Mouse (Mus musculus) olfactory bulb, adult 2 months (tissue): ENCODE data around the gene Ptger4. TPM values are rescaled to one million over a fixed set of nuclear protein-coding genes. Genes with fewer than 3 reads are reported as not detected.
A peak's percentile ranks its signal among the peaks of the same experiment; 100 is the strongest.
"Not testable (repeated sequence)": the region's sequence is repeated elsewhere in the genome, so short reads cannot be mapped to it uniquely, and the experiment has no call there.

ENCODE experiments used
- H3K27ac ChIP-seq: fragments of 200-500 bp; 2 replicates; pipeline ENCODE4 v1.5.1; 2012; ENCODE audit warnings: low read depth, low read length; ENCODE audit not compliant: insufficient read depth
- H3K4me1 ChIP-seq: fragments of 200-500 bp; 2 replicates; pipeline ENCODE4 v1.6.1; 2012; ENCODE audit warnings: low read length; ENCODE audit not compliant: control insufficient read depth, insufficient read depth
- H3K4me3 ChIP-seq: fragments of 200-500 bp; 2 replicates; pipeline ENCODE4 v1.5.1; 2012; ENCODE audit warnings: mild to moderate bottlenecking, low read depth, low read length, moderate library complexity; ENCODE audit not compliant: insufficient read depth
- CTCF ChIP-seq: fragments of 200-500 bp; IDR thresholded peaks from 2 replicates; pipeline ENCODE4 v1.5.1; 2012; ENCODE audit warnings: low read depth, mild to moderate bottlenecking, low read length, moderate library complexity; ENCODE audit not compliant: insufficient read depth
- POLR2A ChIP-seq: fragments of 200-500 bp; IDR thresholded peaks from 2 replicates; pipeline ENCODE4 v1.6.1; 2012; ENCODE audit warnings: mild to moderate bottlenecking, low read depth, low read length, moderate library complexity; ENCODE audit not compliant: insufficient read depth
- WGBS: fragments of 180-500 bp; shearing (Covaris S2); methylation state at CpG from one replicate; pipeline ENCODE4 v1.1.7; 2018; 5-methylcytosine and 5-hydroxymethylcytosine counted together
- polyA plus RNA-seq: library from polyadenylated mRNA; stranded (reverse); fragments of >200 nt; gene quantifications from 2 replicates; pipeline ENCODE4 v1.2.4, GENCODE M21; 2012; ENCODE audit warnings: low replicate concordance; ENCODE audit not compliant: missing spikeins, insufficient read depth, insufficient read length

The Ptger4 gene
- polyA plus RNA-seq, 1 experiment: not detected

DNA sequence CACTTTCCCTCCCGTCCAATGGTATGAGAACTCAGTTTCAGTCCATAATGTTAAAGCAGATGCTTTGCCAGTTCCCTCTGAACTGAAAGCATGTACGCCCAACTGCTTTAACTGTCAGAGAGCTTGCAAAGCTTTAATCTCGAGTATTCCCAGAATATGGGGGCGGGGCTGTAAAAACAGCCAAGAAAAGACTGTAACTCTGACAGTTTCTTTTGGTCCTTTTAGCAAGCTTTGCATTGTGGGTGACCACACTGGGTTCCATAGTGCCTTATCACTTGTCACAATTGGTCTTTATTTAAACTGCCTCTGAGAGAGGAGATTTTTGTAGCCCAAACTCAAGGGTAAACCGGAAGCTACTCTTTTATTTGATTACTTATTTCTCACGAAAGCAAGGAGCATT is 4.1 kb downstream of the Ptger4 start:
- TF ChIP-seq POLR2A (no peak), CTCF (no peak)
- no peak overlapping the region for H3K27ac ChIP-seq
- H3K4me3 ChIP-seq: no peak overlapping the region
- 70% methylated on average over 6 of the region's 6 CpGs for WGBS
- H3K4me1 ChIP-seq: peaks cover 29% of the 10 kb centered on the region

DNA sequence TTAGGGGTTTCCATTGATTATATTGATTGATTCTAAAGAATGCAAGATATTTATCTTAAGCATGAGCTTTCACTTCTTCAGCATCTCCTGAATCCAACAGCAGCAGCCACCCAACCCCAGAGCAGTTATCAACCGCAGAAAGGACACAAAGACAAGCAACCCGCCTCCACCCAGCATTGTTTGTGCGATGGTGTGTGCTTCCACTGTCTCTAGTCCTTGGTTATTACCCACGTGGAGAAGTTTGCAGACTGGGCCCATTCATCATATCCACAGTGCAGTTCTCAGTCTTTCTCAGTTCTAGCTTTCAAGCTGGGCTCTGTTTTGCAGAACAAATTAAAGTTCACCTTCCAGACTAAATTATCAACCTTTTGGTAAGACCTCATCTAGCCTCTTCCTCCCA is 4.6 kb downstream of the Ptger4 start:
- TF ChIP-seq POLR2A: no peak
- peaks cover 25% of the 10 kb centered on the region for H3K4me1 ChIP-seq
- WGBS: 74% methylated on average over 4 of the region's 4 CpGs
- no peak overlapping the region for H3K27ac ChIP-seq
- H3K4me3 ChIP-seq: no peak overlapping the region

DNA sequence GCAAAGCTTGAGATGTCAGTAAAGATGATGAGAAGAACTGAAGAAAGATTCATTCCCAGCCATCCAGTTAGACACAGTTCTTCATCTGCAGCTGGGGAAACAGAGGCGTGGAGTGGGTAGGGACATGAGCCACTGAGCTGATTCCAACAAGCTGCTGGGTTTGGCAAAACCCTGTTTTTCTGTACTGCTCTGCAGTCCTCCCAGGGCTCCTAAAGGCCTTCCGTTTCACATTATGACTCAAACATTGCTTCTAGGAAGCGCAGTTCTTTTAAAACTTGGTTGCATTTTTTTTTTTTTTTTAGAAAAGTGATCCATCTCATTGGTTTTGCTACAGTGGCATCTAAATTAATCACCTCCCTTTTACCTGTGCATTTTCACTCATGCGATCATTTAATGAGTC is 5.4 kb downstream of the Ptger4 start:
- TF ChIP-seq POLR2A: no peak
- Histone ChIP-seq H3K4me1 (peaks cover 17% of the 10 kb centered on the region), H3K27ac (no peak overlapping the region), H3K4me3 (no peak overlapping the region)
- 85% methylated on average over 4 of the region's 4 CpGs for WGBS

DNA sequence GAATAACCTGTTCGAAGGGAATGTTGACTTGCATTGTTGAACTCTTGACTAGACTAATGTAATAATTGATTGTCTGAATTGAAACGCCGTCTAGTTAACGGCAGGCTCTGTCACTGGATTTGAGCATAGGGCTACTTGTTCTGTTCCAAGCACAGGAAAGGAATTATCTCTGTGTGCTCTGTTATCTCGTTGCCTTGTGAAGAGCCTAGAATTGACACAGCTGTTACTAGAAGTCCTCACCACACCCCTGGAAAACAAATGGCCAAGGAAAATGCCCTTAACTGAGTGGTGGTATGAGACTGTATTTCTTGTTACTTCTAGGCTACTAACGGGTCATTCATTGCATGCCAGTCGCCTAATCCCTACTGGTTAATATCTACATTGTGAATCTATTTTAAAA is 5.9 kb downstream of the Ptger4 start:
- Histone ChIP-seq H3K4me3 (no peak overlapping the region), H3K27ac (no peak overlapping the region), H3K4me1 (peaks cover 14% of the 10 kb centered on the region)
- 88% methylated on average over 7 of the region's 7 CpGs for WGBS
- no peak for TF ChIP-seq CTCF
- TF ChIP-seq POLR2A: no peak

DNA sequence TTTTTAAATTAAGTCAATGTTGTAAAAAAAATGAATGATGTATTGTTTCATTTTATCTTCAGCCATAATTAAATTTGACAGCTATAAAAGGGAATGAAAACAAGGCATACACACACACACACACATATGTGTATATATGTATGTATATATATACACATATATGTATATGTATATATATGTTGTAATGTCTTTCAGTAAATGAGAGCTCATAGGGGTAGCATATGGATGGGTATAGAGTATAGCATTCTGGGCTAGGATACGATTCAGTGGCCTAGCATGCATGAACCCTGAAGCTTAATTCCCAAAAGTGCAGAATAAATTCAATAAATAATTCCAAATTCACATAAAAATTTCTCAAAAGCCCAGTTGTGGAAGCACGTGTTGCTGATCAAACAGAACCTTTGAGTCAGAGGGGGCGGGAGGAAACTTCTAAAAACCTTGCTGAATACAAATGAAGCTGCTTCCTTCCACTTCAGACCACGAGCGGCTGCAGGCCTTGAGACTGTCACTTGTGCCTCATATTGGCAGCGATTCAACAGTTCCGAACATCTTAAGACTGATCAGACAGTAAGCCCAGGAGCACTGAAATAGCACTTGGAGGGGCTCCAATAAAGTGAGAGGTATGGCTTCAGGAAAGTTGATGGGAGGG is 6.9 kb downstream of the Ptger4 start:
- no peak for TF ChIP-seq POLR2A
- TF ChIP-seq CTCF: no peak
- 64% methylated on average over 7 of the region's 7 CpGs for WGBS
- Histone ChIP-seq H3K4me1 (peaks cover 5% of the 10 kb centered on the region), H3K4me3 (no peak overlapping the region), H3K27ac (no peak overlapping the region)

DNA sequence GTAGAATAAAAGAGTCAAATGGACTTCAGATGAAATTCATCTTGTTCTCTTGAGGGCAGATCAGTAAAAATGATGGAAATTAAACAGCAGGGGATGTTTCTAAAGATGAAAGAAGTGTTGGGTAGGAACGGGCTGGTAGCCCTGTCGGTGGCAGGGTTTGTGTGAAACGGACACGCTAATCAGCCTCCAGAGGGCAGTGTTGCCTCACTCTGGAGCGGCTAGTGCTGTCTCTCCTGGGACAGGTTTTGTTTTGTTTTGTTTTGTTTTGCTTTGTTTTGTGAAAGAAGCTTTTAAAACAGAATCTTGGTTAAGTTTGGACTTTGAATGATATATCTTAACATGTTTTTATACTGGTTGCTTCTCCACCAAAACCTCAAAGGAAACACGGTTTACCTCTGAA is 7.4 kb downstream of the Ptger4 start:
- TF ChIP-seq POLR2A (no peak), CTCF (peak; percentile 83)
- H3K27ac ChIP-seq: no peak overlapping the region
- H3K4me1 ChIP-seq: peaks cover 3% of the 10 kb centered on the region; the same call in 1 of the 2 replicates
- H3K4me3 ChIP-seq: no peak overlapping the region
- 11% methylated on average over 6 of the region's 6 CpGs for WGBS

DNA sequence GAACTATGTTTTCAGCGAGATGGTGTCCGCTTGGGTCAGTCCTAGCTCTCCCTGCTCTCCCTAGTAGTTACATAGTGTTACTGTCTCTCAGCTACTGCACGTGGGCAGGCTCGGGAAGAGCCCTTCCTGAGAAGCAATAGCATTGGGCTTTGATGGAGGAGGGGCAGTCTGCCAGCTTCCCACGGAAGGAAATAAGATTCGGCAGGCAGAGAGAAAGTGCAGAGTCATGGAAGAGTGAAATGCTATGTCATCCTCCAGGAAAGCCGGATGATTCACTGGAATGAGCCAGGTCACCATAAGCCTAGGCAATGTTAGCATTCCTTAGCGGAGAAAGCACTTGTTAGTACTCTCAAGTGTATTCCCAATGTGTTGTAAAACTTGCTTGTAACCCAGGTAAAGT is 8.5 kb downstream of the Ptger4 start:
- no peak overlapping the region for H3K4me3 ChIP-seq
- H3K27ac ChIP-seq: no peak overlapping the region
- 25% methylated on average over 8 of the region's 8 CpGs for WGBS
- TF ChIP-seq CTCF (no peak), POLR2A (no peak)
- H3K4me1 ChIP-seq: peaks cover 3% of the 10 kb centered on the region; the same call in 1 of the 2 replicates

DNA sequence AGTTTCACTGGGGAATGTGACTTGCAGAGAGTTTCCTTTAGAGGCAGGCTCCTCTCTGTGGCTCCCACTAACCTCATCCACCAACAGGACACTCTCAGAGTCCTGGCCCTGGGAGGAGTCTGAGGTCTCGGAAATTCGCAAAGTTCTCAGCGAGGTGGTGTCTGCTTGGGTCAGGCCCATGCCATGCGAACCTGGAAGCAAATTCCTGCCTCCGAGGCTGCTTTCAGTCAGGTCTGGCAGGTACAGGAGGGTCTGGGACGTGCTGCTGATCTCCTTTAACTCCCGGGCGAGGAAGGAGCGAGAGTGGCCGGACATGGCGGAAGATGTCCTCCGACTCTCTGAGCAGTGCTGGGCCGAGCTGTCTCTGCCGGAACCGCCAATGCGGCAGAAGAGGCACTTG is 9.3 kb downstream of the Ptger4 start:
- no peak overlapping the region for H3K4me3 ChIP-seq
- 92% methylated on average over 16 of the region's 16 CpGs for WGBS
- peaks cover 3% of the 10 kb centered on the region; the same call in 1 of the 2 replicates for H3K4me1 ChIP-seq
- no peak overlapping the region for H3K27ac ChIP-seq
- TF ChIP-seq CTCF (no peak), POLR2A (no peak)

DNA sequence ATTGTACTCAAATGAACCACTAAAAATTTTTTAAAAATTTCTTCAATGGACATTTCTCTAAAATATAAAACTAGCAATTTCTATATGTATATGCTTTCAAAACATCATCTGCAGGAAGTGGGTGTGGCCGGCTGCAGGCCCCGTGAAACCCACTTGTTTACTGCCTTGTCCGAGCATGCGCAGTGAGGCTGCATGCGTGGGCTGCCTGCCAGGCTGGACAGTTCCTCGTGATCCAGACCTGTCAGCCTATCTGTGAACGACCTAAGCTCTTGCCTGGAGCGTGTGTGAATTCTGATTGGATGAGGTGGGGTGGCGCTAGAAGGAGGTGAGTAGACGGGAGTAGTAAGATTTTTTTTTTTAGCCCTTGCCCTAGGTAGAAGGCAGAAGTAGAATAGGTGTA is 13.2 kb downstream of the Ptger4 start:
- not testable (repeated sequence) for H3K27ac ChIP-seq, H3K4me3 ChIP-seq, H3K4me1 ChIP-seq
- 86% methylated on average over 10 of the region's 10 CpGs for WGBS

DNA sequence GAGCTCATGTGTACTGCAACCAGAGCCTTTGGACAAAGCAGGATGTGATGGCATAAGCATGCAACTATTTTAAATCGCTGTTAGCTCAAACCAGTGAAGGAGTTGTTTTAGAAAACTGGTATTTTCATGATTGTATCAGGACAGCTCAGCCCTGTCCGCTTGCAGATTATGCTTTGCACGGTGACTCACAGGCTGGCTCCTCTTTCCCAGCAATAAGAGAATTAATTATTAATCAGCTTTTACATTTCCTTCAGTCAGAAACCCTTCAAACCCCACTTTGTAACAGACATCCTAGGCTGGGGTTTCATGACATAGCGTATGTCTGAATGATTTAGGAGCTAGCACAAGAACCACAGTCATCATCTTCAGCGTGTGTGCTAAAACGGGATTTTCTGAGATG is 23.5 kb downstream of the Ptger4 start:
- TF ChIP-seq POLR2A (no peak), CTCF (no peak)
- Histone ChIP-seq H3K4me1 (no peaks in the 10 kb centered on the region), H3K27ac (no peak overlapping the region), H3K4me3 (no peak overlapping the region)
- WGBS: 68% methylated on average over 6 of the region's 6 CpGs
